Mouse (Mus musculus): ENCODE results near the gene Gch1. TPM values are rescaled to one million over a fixed set of nuclear protein-coding genes. Genes with fewer than 3 reads are reported as not detected.
A peak's percentile ranks its signal among the peaks of the same experiment; 100 is the strongest.

Gene Gch1
- total RNA-seq, 2 experiments from 2014 or later: 2.3 to 3.0 TPM

- no peak overlapping the region for H3K27ac ChIP-seq
- peak; percentile 13; the same call in 1 of the 2 replicates for TF ChIP-seq CTCF (IDR thresholded peaks at IDR 0.05)
- DNase-seq: no peak
- no peak overlapping the region for H3K4me3 ChIP-seq
- intact Hi-C loops (cut with DNase I): no loop called here
Measured at GRCm38 (mm10) chr14:47194096-47194495, 4.9 kb upstream of the Gch1 start.

- H3K4me3 ChIP-seq: no peak overlapping the region
- intact Hi-C loops (cut with DNase I): no loop called here
- no peak for DNase-seq
- no peak for TF ChIP-seq CTCF (IDR thresholded peaks at IDR 0.05)
- H3K27ac ChIP-seq: no peak overlapping the region
Measured at GRCm38 (mm10) chr14:47193506-47193905, 4.3 kb upstream of the Gch1 start.

GRCm38 (mm10) chr14:47191861-47192260, 2.6 kb upstream of the Gch1 start:
- no peak overlapping the region for H3K4me3 ChIP-seq
- H3K27ac ChIP-seq: no peak overlapping the region
- no peak for DNase-seq
- intact Hi-C loops (cut with DNase I): no loop called here
- TF ChIP-seq CTCF (IDR thresholded peaks at IDR 0.05): no peak

GRCm38 (mm10) chr14:47190626-47191025, 1.4 kb upstream of the Gch1 start:
- intact Hi-C loops (cut with DNase I): no loop called here
- no peak overlapping the region for H3K4me3 ChIP-seq
- H3K27ac ChIP-seq: no peak overlapping the region
- TF ChIP-seq CTCF (IDR thresholded peaks at IDR 0.05): no peak
- DNase-seq: no peak

GRCm38 (mm10) chr14:47189635-47189955, 382 bp upstream of the Gch1 start:
- H3K4me3 ChIP-seq: peak overlapping the region; percentile 95
- peak overlapping the region; percentile 94 for H3K27ac ChIP-seq
- intact Hi-C loops (cut with DNase I): loop anchor here (5.0 to 10.0 kb wide), 3 partner anchors 43 to 307 kb away; partner anchors contain the start of gene Samd4
- DNase-seq: no peak
- no peak for TF ChIP-seq CTCF (IDR thresholded peaks at IDR 0.05)

GRCm38 (mm10) chr14:47188475-47188847, 752 bp downstream of the Gch1 start:
- DNase-seq: peak; percentile 16
- intact Hi-C loops (cut with DNase I): loop anchor here (5.0 to 10.0 kb wide), 3 partner anchors 44 to 306 kb away; partner anchors contain the start of gene Samd4
- Histone ChIP-seq H3K27ac (peak overlapping the region; percentile 94), H3K4me3 (peak overlapping the region; percentile 95)
- TF ChIP-seq CTCF (IDR thresholded peaks at IDR 0.05): no peak

GRCm38 (mm10) chr14:47187666-47188360, 1.4 kb downstream of the Gch1 start:
- peak overlapping the region; percentile 94 for H3K27ac ChIP-seq
- DNase-seq: peak; percentile 45
- peak overlapping the region; percentile 95 for H3K4me3 ChIP-seq
- no peak for TF ChIP-seq CTCF (IDR thresholded peaks at IDR 0.05)
- intact Hi-C loops (cut with DNase I): loop anchor here (5.0 to 10.0 kb wide), 3 partner anchors 44 to 306 kb away; partner anchors contain the start of gene Samd4

GRCm38 (mm10) chr14:47187261-47187660, 2.0 kb downstream of the Gch1 start:
- no peak for TF ChIP-seq CTCF (IDR thresholded peaks at IDR 0.05)
- DNase-seq: no peak
- Histone ChIP-seq H3K4me3 (peak overlapping the region; percentile 95), H3K27ac (peak overlapping the region; percentile 94)
- intact Hi-C loops (cut with DNase I): loop anchor here (5.0 to 10.0 kb wide), 3 partner anchors 45 to 305 kb away; partner anchors contain the start of gene Samd4

- no peak overlapping the region for H3K27ac ChIP-seq
- intact Hi-C loops (cut with DNase I): loop anchor here (5.0 to 10.0 kb wide), 3 partner anchors 46 to 304 kb away; partner anchors contain the start of gene Samd4
- DNase-seq: no peak
- no peak for TF ChIP-seq CTCF (IDR thresholded peaks at IDR 0.05)
- H3K4me3 ChIP-seq: no peak overlapping the region
Measured at GRCm38 (mm10) chr14:47186561-47186960, 2.7 kb downstream of the Gch1 start.

GRCm38 (mm10) chr14:47181497-47182290, 7.5 kb downstream of the Gch1 start:
- DNase-seq: peak; percentile 50
- intact Hi-C loops (cut with DNase I): loop anchor here (5.0 to 10.0 kb wide), 2 partner anchors 94 to 177 kb away; no protein-coding TSS in a partner anchor

GRCm38 (mm10) chr14:47178851-47179250, 10.4 kb downstream of the Gch1 start:
- peak overlapping the region; percentile 84 for H3K27ac ChIP-seq
- TF ChIP-seq CTCF (IDR thresholded peaks at IDR 0.05): no peak
- intact Hi-C loops (cut with DNase I): no loop called here
- H3K4me3 ChIP-seq: no peak overlapping the region
- DNase-seq: no peak

More at GRCm38 (mm10) chr14:47181497-47182290, 7.5 kb downstream of the Gch1 start:
- no peak overlapping the region for H3K4me3 ChIP-seq
- H3K27ac ChIP-seq: peak overlapping the region; percentile 10; the same call in 1 of the 2 replicates
- TF ChIP-seq CTCF (IDR thresholded peaks at IDR 0.05): peak; percentile 60

GRCm38 (mm10) chr14:47177846-47178414, 11.3 kb downstream of the Gch1 start:
- intact Hi-C loops (cut with DNase I): no loop called here
- H3K27ac ChIP-seq: peak overlapping the region; percentile 84
- H3K4me3 ChIP-seq: peak overlapping the region; percentile 71
- peak; percentile 86 for DNase-seq
- no peak for TF ChIP-seq CTCF (IDR thresholded peaks at IDR 0.05)
